In the genomic region with DNA sequence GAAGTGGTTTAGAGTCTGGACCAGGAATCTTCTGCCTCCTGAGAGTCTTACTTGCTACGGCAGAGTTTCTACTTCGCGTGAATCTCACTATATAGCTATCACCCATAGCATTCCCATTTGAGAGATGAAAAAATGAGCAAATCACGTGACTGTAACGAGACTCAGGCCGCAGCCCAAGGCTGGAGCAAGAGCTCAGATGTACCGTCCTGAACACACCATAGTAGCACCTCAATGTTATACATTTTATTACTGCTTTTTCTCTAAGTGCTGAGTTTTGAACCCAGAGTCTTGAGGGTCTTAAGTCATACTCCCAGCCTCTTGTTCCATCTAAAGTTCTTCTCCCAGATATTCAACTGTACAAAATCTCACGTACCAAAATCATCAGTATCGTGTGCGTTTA, we compare ENCODE assay signal across 28 mouse cellular contexts. TPM values are rescaled to one million over a fixed set of nuclear protein-coding genes. Genes with fewer than 3 reads are reported as not detected.
DNase-seq lines count a peak whose midpoint lies in the region; ATAC-seq and TF ChIP-seq lines count a peak whose summit lies in the region.
"Had no signal": no experiment of that assay in that cellular context is flagged by ENCODE, and none has a peak within 500 bp of the region (broad histone marks: within the 10 kb centered on the region; RNA-seq: fewer than 3 reads in every experiment).

No protein-coding gene starts in this region.

- H3K36me3 ChIP-seq in hindbrain, postnatal 0 days (ENCODE audit: insufficient read depth, low read length): no peaks in the 10 kb centered on the region
- H3K36me3 ChIP-seq in hindbrain, embryonic 11.5 days (ENCODE audit: control insufficient read depth, insufficient read depth, low read length): no peaks in the 10 kb centered on the region
- H3K36me3 ChIP-seq in neural tube, embryonic 12.5 days: no peaks in the 10 kb centered on the region
- H3K36me3 ChIP-seq in neural tube, embryonic 15.5 days: no peaks in the 10 kb centered on the region
- no peaks in the 10 kb centered on the region for H3K36me3 ChIP-seq in midbrain, embryonic 15.5 days (replicated peaks)
- H3K36me3 ChIP-seq: hindbrain, embryonic 13.5 days; kidney, embryonic 15.5 days; limb, embryonic 13.5 days; lung, embryonic 15.5 days had no signal

- no peak overlapping the region for H3K27ac ChIP-seq in hindbrain, postnatal 0 days
- no peak overlapping the region for H3K27ac ChIP-seq in hindbrain, embryonic 11.5 days (ENCODE audit: low read depth, low read length)
- no peak overlapping the region for H3K27ac ChIP-seq in neural tube, embryonic 12.5 days
- H3K27ac ChIP-seq in neural tube, embryonic 15.5 days (replicated peaks): no peak overlapping the region
- no peak overlapping the region for H3K27ac ChIP-seq in midbrain, embryonic 15.5 days
- H3K27ac ChIP-seq: hindbrain, embryonic 13.5 days; kidney, embryonic 15.5 days; limb, embryonic 13.5 days; lung, embryonic 15.5 days had no signal

- DNase-seq in hindbrain, postnatal 0 days (ENCODE audit: low spot score): no peak
- DNase-seq in hindbrain, embryonic 11.5 days (ENCODE audit: low spot score): no peak
- no peak for DNase-seq in thymus, adult 18-20 months
- DNase-seq: adrenal gland, postnatal 25 days; heart, adult 11 months had no signal

- TF ChIP-seq CTCF in hindbrain, postnatal 0 days (IDR thresholded peaks at IDR 0.05; ENCODE audit: low read depth): no peak

- no peak overlapping the region for H3K9ac ChIP-seq in hindbrain, postnatal 0 days (replicated peaks; ENCODE audit: low read length)
- no peak overlapping the region for H3K9ac ChIP-seq in hindbrain, embryonic 11.5 days (ENCODE audit: low read depth, low read length)
- no peak overlapping the region for H3K9ac ChIP-seq in neural tube, embryonic 12.5 days
- no peak overlapping the region for H3K9ac ChIP-seq in neural tube, embryonic 15.5 days (replicated peaks)
- H3K9ac ChIP-seq in midbrain, embryonic 15.5 days: no peak overlapping the region
- H3K9ac ChIP-seq: hindbrain, embryonic 13.5 days; kidney, embryonic 15.5 days; limb, embryonic 13.5 days; lung, embryonic 15.5 days had no signal

- ATAC-seq in hindbrain, postnatal 0 days: peak; percentile 40; the same call in 1 of the 2 replicates
- ATAC-seq in hindbrain, embryonic 11.5 days (ENCODE audit: low FRiP score): no peak
- ATAC-seq in neural tube, embryonic 12.5 days (ENCODE audit: low FRiP score, low read depth): peak; percentile 25; the same call in 1 of the 2 replicates
- no peak; the same call in 1 of the 2 replicates for ATAC-seq in neural tube, embryonic 15.5 days (ENCODE audit: low FRiP score)
- ATAC-seq in midbrain, embryonic 15.5 days (replicated peaks): peak; percentile 55

- H3K4me1 ChIP-seq in hindbrain, postnatal 0 days (ENCODE audit: insufficient read depth, low read length): no peaks in the 10 kb centered on the region
- H3K4me1 ChIP-seq in hindbrain, embryonic 11.5 days (replicated peaks; ENCODE audit: control insufficient read depth, insufficient read depth, low read length): no peaks in the 10 kb centered on the region
- H3K4me1 ChIP-seq in neural tube, embryonic 12.5 days: no peaks in the 10 kb centered on the region
- no peaks in the 10 kb centered on the region for H3K4me1 ChIP-seq in neural tube, embryonic 15.5 days
- no peaks in the 10 kb centered on the region for H3K4me1 ChIP-seq in midbrain, embryonic 15.5 days
- H3K4me1 ChIP-seq: hindbrain, embryonic 13.5 days; kidney, embryonic 15.5 days; limb, embryonic 13.5 days; lung, embryonic 15.5 days had no signal

- H3K27me3 ChIP-seq in hindbrain, postnatal 0 days (ENCODE audit: insufficient read depth, low read length): no peaks in the 10 kb centered on the region
- H3K27me3 ChIP-seq in hindbrain, embryonic 11.5 days (ENCODE audit: control insufficient read depth, insufficient read depth, low read length): no peaks in the 10 kb centered on the region
- H3K27me3 ChIP-seq in neural tube, embryonic 12.5 days (replicated peaks): no peaks in the 10 kb centered on the region
- H3K27me3 ChIP-seq in neural tube, embryonic 15.5 days (replicated peaks): no peaks in the 10 kb centered on the region
- H3K27me3 ChIP-seq in midbrain, embryonic 15.5 days (replicated peaks): no peaks in the 10 kb centered on the region
- H3K27me3 ChIP-seq: hindbrain, embryonic 13.5 days; kidney, embryonic 15.5 days; limb, embryonic 13.5 days; lung, embryonic 15.5 days had no signal

- H3K9me3 ChIP-seq in hindbrain, postnatal 0 days (ENCODE audit: low read length): no peaks in the 10 kb centered on the region
- no peaks in the 10 kb centered on the region for H3K9me3 ChIP-seq in hindbrain, embryonic 11.5 days (ENCODE audit: control insufficient read depth, low read length)
- no peaks in the 10 kb centered on the region for H3K9me3 ChIP-seq in neural tube, embryonic 12.5 days
- no peaks in the 10 kb centered on the region for H3K9me3 ChIP-seq in neural tube, embryonic 15.5 days (replicated peaks)
- no peaks in the 10 kb centered on the region for H3K9me3 ChIP-seq in midbrain, embryonic 15.5 days
- H3K9me3 ChIP-seq: hindbrain, embryonic 13.5 days; kidney, embryonic 15.5 days; limb, embryonic 13.5 days; lung, embryonic 15.5 days had no signal

- H3K4me2 ChIP-seq in hindbrain, postnatal 0 days (ENCODE audit: low read depth, low read length): no peak overlapping the region
- H3K4me2 ChIP-seq in hindbrain, embryonic 11.5 days (replicated peaks; ENCODE audit: low read depth, low read length): no peak overlapping the region
- H3K4me2 ChIP-seq in neural tube, embryonic 12.5 days (replicated peaks): no peak overlapping the region
- H3K4me2 ChIP-seq in neural tube, embryonic 15.5 days: no peak overlapping the region
- H3K4me2 ChIP-seq in midbrain, embryonic 15.5 days: no peak overlapping the region
- H3K4me2 ChIP-seq: heart, embryonic 11.5 days; hindbrain, embryonic 13.5 days; kidney, embryonic 15.5 days; limb, embryonic 13.5 days; liver, embryonic 11.5 days; lung, embryonic 15.5 days had no signal

- no peak overlapping the region for H3K4me3 ChIP-seq in hindbrain, postnatal 0 days (ENCODE audit: low read length)
- no peak overlapping the region for H3K4me3 ChIP-seq in hindbrain, embryonic 11.5 days (ENCODE audit: low read depth, low read length)
- H3K4me3 ChIP-seq in neural tube, embryonic 12.5 days: no peak overlapping the region
- H3K4me3 ChIP-seq in neural tube, embryonic 15.5 days (replicated peaks): no peak overlapping the region
- H3K4me3 ChIP-seq in midbrain, embryonic 15.5 days: no peak overlapping the region
- H3K4me3 ChIP-seq: erythroblast, embryonic 14.5 days; hindbrain, embryonic 13.5 days; kidney, embryonic 15.5 days; limb, embryonic 13.5 days; lung, embryonic 15.5 days had no signal

- WGBS in hindbrain, postnatal 0 days: 88% methylated on average over 10 of the region's 10 CpGs
- WGBS in hindbrain, embryonic 11.5 days: 88% methylated on average over 10 of the region's 10 CpGs
- 91% methylated on average over 10 of the region's 10 CpGs for WGBS in neural tube, embryonic 12.5 days
- 92% methylated on average over 10 of the region's 10 CpGs for WGBS in neural tube, embryonic 15.5 days
- 88% methylated on average over 10 of the region's 10 CpGs for WGBS in midbrain, embryonic 15.5 days

RNA-seq across cellular contexts. Expression of a gene that starts 2.9 kb away (rescaled TPM):
- total RNA-seq in hindbrain, postnatal 0 days (2014; rRNA removed): not detected in 2 replicates
- polyA plus RNA-seq in hindbrain, postnatal 0 days (2015; fragmentation: Nextera tagmentation; extraction: Ambion mirVana): not detected in 2 replicates
- not detected in 2 replicates for polyA plus RNA-seq in hindbrain, embryonic 11.5 days (2014; fragmentation: Nextera tagmentation; extraction: Ambion mirVana)
- polyA plus RNA-seq in neural tube, embryonic 12.5 days (2016; fragmentation: Nextera tagmentation; extraction: Ambion mirVana): 0.06 TPM in 1 of 2 replicates, not detected in the other
- polyA plus RNA-seq in neural tube, embryonic 15.5 days (2015; fragmentation: Nextera tagmentation; extraction: Ambion mirVana): not detected in 2 replicates
- not detected in 2 replicates for polyA plus RNA-seq in midbrain, embryonic 15.5 days (2015; fragmentation: Nextera tagmentation; extraction: Ambion mirVana)
- total RNA-seq: adrenal gland, adult 18-20 months; adrenal gland, postnatal 25 days; common myeloid progenitor, adult 5-6 weeks; gastrocnemius, postnatal 14 days; heart, postnatal 36 days; layer of hippocampus, adult 18-20 months; layer of hippocampus, postnatal 10 days; left cerebral cortex, adult 18-20 months; left cerebral cortex, postnatal 14 days; megakaryocyte progenitor cell, adult 5-6 weeks had no signal
- polyA plus RNA-seq: erythroblast, embryonic 14.5 days; heart, embryonic 11.5 days; heart, embryonic 16.5 days; hindbrain, embryonic 13.5 days; intestine, embryonic 14.5 days; kidney, embryonic 15.5 days; limb, embryonic 13.5 days; liver, embryonic 11.5 days; liver, embryonic 16.5 days; lung, embryonic 15.5 days; thymus, postnatal 0 days had no signal

RNA-seq across cellular contexts. Expression of a gene that starts 44.0 kb away (rescaled TPM):
- total RNA-seq in hindbrain, postnatal 0 days (2014; rRNA removed): 9.4 and 11.7 TPM in 2 replicates
- polyA plus RNA-seq in hindbrain, postnatal 0 days (2015; fragmentation: Nextera tagmentation; extraction: Ambion mirVana): 2.9 and 3.6 TPM in 2 replicates
- 4.4 and 6.3 TPM in 2 replicates for polyA plus RNA-seq in hindbrain, embryonic 11.5 days (2014; fragmentation: Nextera tagmentation; extraction: Ambion mirVana)
- polyA plus RNA-seq in neural tube, embryonic 12.5 days (2016; fragmentation: Nextera tagmentation; extraction: Ambion mirVana): 3.8 and 3.9 TPM in 2 replicates
- 3.2 and 3.3 TPM in 2 replicates for polyA plus RNA-seq in neural tube, embryonic 15.5 days (2015; fragmentation: Nextera tagmentation; extraction: Ambion mirVana)
- polyA plus RNA-seq in midbrain, embryonic 15.5 days (2015; fragmentation: Nextera tagmentation; extraction: Ambion mirVana): 4.1 and 5.0 TPM in 2 replicates

RNA-seq across cellular contexts. Expression of a gene that starts 44.4 kb away (rescaled TPM):
- 38.1 and 46.5 TPM in 2 replicates for total RNA-seq in hindbrain, postnatal 0 days (2014; rRNA removed)
- polyA plus RNA-seq in hindbrain, postnatal 0 days (2015; fragmentation: Nextera tagmentation; extraction: Ambion mirVana): 211 and 226 TPM in 2 replicates
- 253 TPM in 2 replicates for polyA plus RNA-seq in hindbrain, embryonic 11.5 days (2014; fragmentation: Nextera tagmentation; extraction: Ambion mirVana)
- 190 TPM in 2 replicates for polyA plus RNA-seq in neural tube, embryonic 12.5 days (2016; fragmentation: Nextera tagmentation; extraction: Ambion mirVana)
- polyA plus RNA-seq in neural tube, embryonic 15.5 days (2015; fragmentation: Nextera tagmentation; extraction: Ambion mirVana): 187 and 210 TPM in 2 replicates
- 158 and 166 TPM in 2 replicates for polyA plus RNA-seq in midbrain, embryonic 15.5 days (2015; fragmentation: Nextera tagmentation; extraction: Ambion mirVana)

Comparison
In these comparisons a context has a peak if more than half of its experiments do, and no peak if none do; other contexts are left out.
1. ATAC-seq: peak in hindbrain, postnatal 0 days (single experiment), neural tube, embryonic 12.5 days (single experiment) and midbrain, embryonic 15.5 days (single experiment); none in hindbrain, embryonic 11.5 days (single experiment) and neural tube, embryonic 15.5 days (single experiment).